ENCODE assay signal across 16 mouse cellular contexts in genomic region chr8:19754178-19754577, GRCm38 (mm10). TPM values are rescaled to one million over a fixed set of nuclear protein-coding genes. Genes with fewer than 3 reads are reported as not detected.
DNase-seq lines count a peak whose midpoint lies in the region; TF ChIP-seq lines count a peak whose summit lies in the region.
"Not testable (repeated sequence)": the region's sequence is repeated elsewhere in the genome, so short reads cannot be mapped to it uniquely, and the experiment has no call there.
"Had no signal": no experiment of that assay in that cellular context is flagged by ENCODE, and none has a peak within 500 bp of the region (broad histone marks: within the 10 kb centered on the region; RNA-seq: fewer than 3 reads in every experiment).

No protein-coding gene starts in this region.

- H3K4me3 ChIP-seq in kidney, adult 2 months (ENCODE audit: insufficient read depth, low read depth, low read length), result not testable (repeated sequence)

- not testable (repeated sequence) for H3K27ac ChIP-seq in kidney, adult 2 months (ENCODE audit: insufficient read depth, low read depth, low read length)

- not testable (repeated sequence) for H3K4me1 ChIP-seq in kidney, adult 2 months (ENCODE audit: control insufficient read depth, insufficient read depth, low read length)

- WGBS in kidney, adult 2 months, result 58% methylated on average over 3 of the region's 3 CpGs

- not testable (repeated sequence) for TF ChIP-seq CTCF in kidney, adult 2 months (conservative IDR thresholded peaks at IDR 0.05; ENCODE audit: insufficient read depth, insufficient read length, low read depth, low read length)

- not testable (repeated sequence) for H3K36me3 ChIP-seq in kidney, adult 2 months (ENCODE audit: control insufficient read depth, insufficient read depth, low read length)

- DNase-seq in NIH3T3 (ENCODE audit: low read depth), result peak; percentile 1
- DNase-seq in gastrocnemius, postnatal 10 days, result peak; percentile 4
- DNase-seq in heart, adult 11 months, result peak; percentile 85
- DNase-seq in kidney, adult 2 months, result peak; percentile 14
- DNase-seq in urinary bladder, postnatal 10 days (ENCODE audit: low spot score), result peak; percentile 11
- peak; percentile 31 to 60 for DNase-seq in urinary bladder, postnatal 4 days (ENCODE audit: low spot score in 2 of 2)

- not testable (repeated sequence) for TF ChIP-seq POLR2A in kidney, adult 2 months (IDR thresholded peaks at IDR 0.05; ENCODE audit: low read depth, low read length)

- H3K27me3 ChIP-seq in kidney, adult 2 months (replicated peaks; ENCODE audit: control insufficient read depth, insufficient read depth, low read length), result not testable (repeated sequence)

RNA-seq across cellular contexts. Expression of gene 4930467E23Rik, which starts 24.8 kb away (rescaled TPM):
- under 1 TPM; 0.12 to 0.65 TPM for total RNA-seq in gastrocnemius, postnatal 10 days (2021)
- not detected in 2 replicates for polyA plus RNA-seq in kidney, adult 2 months (2012; rRNA removed)
- total RNA-seq: common myeloid progenitor, adult 5-6 weeks; ES-E14 had no signal
- polyA plus RNA-seq: brain, embryonic 14.5 days; C2C12; embryonic facial prominence, embryonic 11.5 days; embryonic facial prominence, embryonic 13.5 days; erythroblast, embryonic 14.5 days; forebrain, embryonic 10.5 days; forebrain, embryonic 14.5 days; forebrain, embryonic 16.5 days had no signal

Comparison
In these comparisons a context has a peak if more than half of its experiments do, and no peak if none do; other contexts are left out.
1. DNase-seq: peak in every context shown above with its lines; median percentile 85 in heart, adult 11 months; 46 in urinary bladder, postnatal 4 days; 14 in kidney, adult 2 months; 11 in urinary bladder, postnatal 10 days; 4 in gastrocnemius, postnatal 10 days; 1 in NIH3T3.